10 mouse cellular contexts compared by ENCODE assay signal in the genomic region with DNA sequence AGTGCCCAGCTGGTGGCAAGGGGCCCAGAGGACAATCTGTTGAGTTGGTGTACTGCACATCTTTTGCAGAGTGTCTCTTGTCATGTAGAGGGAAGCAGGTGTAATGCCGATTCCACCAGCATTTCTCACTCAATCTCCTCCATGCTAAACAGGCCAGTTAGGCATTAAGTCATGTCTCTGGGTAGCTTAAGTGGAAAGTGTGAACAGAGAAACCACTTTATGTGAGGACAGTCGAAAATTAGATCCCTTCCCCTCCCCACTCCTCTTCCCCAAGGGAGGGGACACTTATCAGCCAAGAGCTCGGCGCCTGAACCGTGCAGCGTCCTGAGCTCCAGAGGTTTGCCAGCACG. TPM values are rescaled to one million over a fixed set of nuclear protein-coding genes. Genes with fewer than 3 reads are reported as not detected.
DNase-seq lines count a peak whose midpoint lies in the region; ATAC-seq lines count a peak whose summit lies in the region.
"Had no signal": no experiment of that assay in that cellular context is flagged by ENCODE, and none has a peak within 500 bp of the region (broad histone marks: within the 10 kb centered on the region; RNA-seq: fewer than 3 reads in every experiment).

No protein-coding gene starts in this region.

- H3K36me3 ChIP-seq in kidney, embryonic 16.5 days (ENCODE audit: insufficient read depth, low read length) = peaks cover 2% of the 10 kb centered on the region; the same call in 1 of the 2 replicates
- H3K36me3 ChIP-seq in embryonic facial prominence, embryonic 15.5 days = no peaks in the 10 kb centered on the region
- no peaks in the 10 kb centered on the region for H3K36me3 ChIP-seq in intestine, embryonic 16.5 days (ENCODE audit: control insufficient read depth, insufficient read depth, low read length)
- no peaks in the 10 kb centered on the region for H3K36me3 ChIP-seq in neural tube, embryonic 12.5 days

- H3K27ac ChIP-seq in kidney, embryonic 16.5 days (ENCODE audit: low read length) = no peak overlapping the region
- H3K27ac ChIP-seq in embryonic facial prominence, embryonic 15.5 days (replicated peaks) = no peak overlapping the region
- no peak overlapping the region for H3K27ac ChIP-seq in intestine, embryonic 16.5 days (ENCODE audit: low read length)
- H3K27ac ChIP-seq in neural tube, embryonic 12.5 days = no peak overlapping the region

- 7% methylated on average over 7 of the region's 7 CpGs for WGBS in kidney, embryonic 16.5 days
- 6% methylated on average over 7 of the region's 7 CpGs for WGBS in embryonic facial prominence, embryonic 15.5 days
- WGBS in intestine, embryonic 16.5 days = 6% methylated on average over 7 of the region's 7 CpGs
- 5% methylated on average over 7 of the region's 7 CpGs for WGBS in neural tube, embryonic 12.5 days

- peak overlapping the region; percentile 78 for H3K4me2 ChIP-seq in kidney, embryonic 16.5 days (replicated peaks; ENCODE audit: low read depth, low read length)
- peak overlapping the region; percentile 77 for H3K4me2 ChIP-seq in embryonic facial prominence, embryonic 15.5 days (replicated peaks)
- peak overlapping the region; percentile 93 for H3K4me2 ChIP-seq in intestine, embryonic 16.5 days (ENCODE audit: low read depth, low read length)
- H3K4me2 ChIP-seq in neural tube, embryonic 12.5 days (replicated peaks) = peak overlapping the region; percentile 93

- no peak for DNase-seq in kidney, adult 8-10 months
- no peak for DNase-seq in left cerebral cortex, adult 8-10 months (ENCODE audit: low spot score in 2 of 2)
- no peak for DNase-seq in thymus, postnatal 36 days

- H3K9me3 ChIP-seq in kidney, embryonic 16.5 days (ENCODE audit: low read length) = no peaks in the 10 kb centered on the region
- no peaks in the 10 kb centered on the region for H3K9me3 ChIP-seq in embryonic facial prominence, embryonic 15.5 days (replicated peaks)
- H3K9me3 ChIP-seq in intestine, embryonic 16.5 days (ENCODE audit: control insufficient read depth, low read length) = no peaks in the 10 kb centered on the region
- no peaks in the 10 kb centered on the region for H3K9me3 ChIP-seq in neural tube, embryonic 12.5 days

- peak overlapping the region; percentile 50 for H3K4me3 ChIP-seq in kidney, embryonic 16.5 days (ENCODE audit: low read length)
- peak overlapping the region; percentile 42 for H3K4me3 ChIP-seq in embryonic facial prominence, embryonic 15.5 days (replicated peaks)
- peak overlapping the region; percentile 53; the same call in 1 of the 2 replicates for H3K4me3 ChIP-seq in intestine, embryonic 16.5 days (ENCODE audit: low read length)
- peak overlapping the region; percentile 47 for H3K4me3 ChIP-seq in neural tube, embryonic 12.5 days

- H3K9ac ChIP-seq in kidney, embryonic 16.5 days (replicated peaks; ENCODE audit: low read length) = no peak overlapping the region
- no peak overlapping the region for H3K9ac ChIP-seq in embryonic facial prominence, embryonic 15.5 days
- H3K9ac ChIP-seq in intestine, embryonic 16.5 days (ENCODE audit: low read depth, low read length) = no peak overlapping the region
- H3K9ac ChIP-seq in neural tube, embryonic 12.5 days = no peak overlapping the region

- ATAC-seq in kidney, embryonic 16.5 days (ENCODE audit: low FRiP score, low TSS enrichment) = no peak
- ATAC-seq in embryonic facial prominence, embryonic 15.5 days (ENCODE audit: insufficient number of reproducible peaks, low FRiP score, low TSS enrichment, low read depth) = no peak
- ATAC-seq in intestine, embryonic 16.5 days = no peak
- peak; percentile 15; the same call in 1 of the 2 replicates for ATAC-seq in neural tube, embryonic 12.5 days (ENCODE audit: low FRiP score, low read depth)
- ATAC-seq in megakaryocyte progenitor cell, adult 5-6 weeks (replicated peaks; ENCODE audit: poor library complexity) = no peak

- H3K4me1 ChIP-seq in kidney, embryonic 16.5 days (ENCODE audit: insufficient read depth, low read length) = peaks cover 23% of the 10 kb centered on the region
- H3K4me1 ChIP-seq in embryonic facial prominence, embryonic 15.5 days = peaks cover 23% of the 10 kb centered on the region
- H3K4me1 ChIP-seq in intestine, embryonic 16.5 days (ENCODE audit: control insufficient read depth, insufficient read depth, low read length) = peaks cover 17% of the 10 kb centered on the region
- H3K4me1 ChIP-seq in neural tube, embryonic 12.5 days = peaks cover 25% of the 10 kb centered on the region

- H3K27me3 ChIP-seq in kidney, embryonic 16.5 days (ENCODE audit: insufficient read depth, low read length) = peaks cover 47% of the 10 kb centered on the region
- peaks cover 51% of the 10 kb centered on the region for H3K27me3 ChIP-seq in embryonic facial prominence, embryonic 15.5 days
- peaks cover 35% of the 10 kb centered on the region for H3K27me3 ChIP-seq in intestine, embryonic 16.5 days (replicated peaks; ENCODE audit: control insufficient read depth, insufficient read depth, low read length)
- peaks cover 60% of the 10 kb centered on the region for H3K27me3 ChIP-seq in neural tube, embryonic 12.5 days (replicated peaks)

RNA-seq across cellular contexts. Expression of a gene that starts 0.7 kb away (rescaled TPM):
- polyA plus RNA-seq in kidney, embryonic 16.5 days (2015; fragmentation: Nextera tagmentation; extraction: Ambion mirVana) = 0.26 and 0.40 TPM in 2 replicates
- polyA plus RNA-seq in embryonic facial prominence, embryonic 15.5 days (2015; fragmentation: Nextera tagmentation; extraction: Ambion mirVana) = 0.16 and 0.30 TPM in 2 replicates
- polyA plus RNA-seq in intestine, embryonic 16.5 days (2015; fragmentation: Nextera tagmentation; extraction: Ambion mirVana) = 0.06 and 0.11 TPM in 2 replicates
- 1.0 and 1.6 TPM in 2 replicates for polyA plus RNA-seq in neural tube, embryonic 12.5 days (2016; fragmentation: Nextera tagmentation; extraction: Ambion mirVana)
- under 1 TPM; 0.21 to 0.46 (median 0.24) TPM for total RNA-seq in left cerebral cortex, adult 8-10 months (2022)
- total RNA-seq in megakaryocyte progenitor cell, adult 5-6 weeks (2015) = not detected in 2 replicates
- not detected in 2 replicates for total RNA-seq in megakaryocyte progenitor cell, adult 5-6 weeks (2017)
- total RNA-seq: MEL had no signal

RNA-seq across cellular contexts. Expression of a gene that starts 33.5 kb away (rescaled TPM):
- not detected in 2 replicates for polyA plus RNA-seq in kidney, embryonic 16.5 days (2015; fragmentation: Nextera tagmentation; extraction: Ambion mirVana)
- not detected in 2 replicates for polyA plus RNA-seq in embryonic facial prominence, embryonic 15.5 days (2015; fragmentation: Nextera tagmentation; extraction: Ambion mirVana)
- polyA plus RNA-seq in intestine, embryonic 16.5 days (2015; fragmentation: Nextera tagmentation; extraction: Ambion mirVana) = not detected in 2 replicates
- not detected in 2 replicates for polyA plus RNA-seq in neural tube, embryonic 12.5 days (2016; fragmentation: Nextera tagmentation; extraction: Ambion mirVana)
- total RNA-seq in left cerebral cortex, adult 8-10 months (2022) = not detected
- not detected in 2 replicates for total RNA-seq in megakaryocyte progenitor cell, adult 5-6 weeks (2015)
- total RNA-seq in megakaryocyte progenitor cell, adult 5-6 weeks (2017) = not detected in 2 replicates
- total RNA-seq: left cerebral cortex, postnatal 10 days; MEL had no signal
